Mouse (Mus musculus) cerebellum, adult 2 months (tissue): ENCODE measurements around the gene Pelo. TPM values are rescaled to one million over a fixed set of nuclear protein-coding genes. Genes with fewer than 3 reads are reported as not detected.

Experiments
- DNase-seq, 2 experiments: peaks; one replicate each; pipeline ENCODE4 v3.0.0; 2021
- H3K27ac ChIP-seq: fragments of 200-500 bp; 2 replicates; pipeline ENCODE4 v1.5.1; 2012; ENCODE audit warnings: low read length, control low read depth, inconsistent platforms; ENCODE audit not compliant: insufficient read depth
- H3K27me3 ChIP-seq: fragments of 200-500 bp; 2 replicates; pipeline ENCODE4 v1.6.1; 2012; ENCODE audit warnings: inconsistent platforms, mild to moderate bottlenecking, low read length, moderate library complexity; ENCODE audit not compliant: control insufficient read depth, insufficient read depth
- H3K4me1 ChIP-seq: fragments of 200-500 bp; 2 replicates; pipeline ENCODE4 v1.6.1; 2011; ENCODE audit warnings: low read length; ENCODE audit not compliant: control insufficient read depth, insufficient read depth
- H3K4me3 ChIP-seq: fragments of 200-500 bp; replicated peaks from 2 replicates; pipeline ENCODE3; 2011; ENCODE audit warnings: mild to moderate bottlenecking, low read depth, low read length, control low read depth; ENCODE audit not compliant: insufficient read depth
- CTCF ChIP-seq: fragments of 200-500 bp; IDR thresholded peaks from 2 replicates; pipeline ENCODE4 v1.5.1; 2011; ENCODE audit warnings: low read depth, mild to moderate bottlenecking, control low read depth, low read length, moderate library complexity, borderline replicate concordance; ENCODE audit not compliant: insufficient read depth
- POLR2A ChIP-seq: fragments of 200-500 bp; IDR thresholded peaks from 2 replicates; pipeline ENCODE4 v1.6.1; 2011; ENCODE audit warnings: low read length, control low read depth, borderline replicate concordance; ENCODE audit not compliant: insufficient read depth
- WGBS: fragments of 180-500 bp; shearing (Covaris S2); methylation state at CpG from one replicate; pipeline ENCODE4 v1.1.7; 2018; 5-methylcytosine and 5-hydroxymethylcytosine counted together
- polyA plus RNA-seq: library from polyadenylated mRNA; depleted of rRNA; stranded (reverse); fragments of >200 nt; gene quantifications from 2 replicates; pipeline ENCODE4 v1.2.3, GENCODE M21; 2012; rRNA removed

The Pelo gene
- polyA plus RNA-seq, 1 experiment, result 25.2 TPM

- Histone ChIP-seq H3K4me1 (no peaks in the 10 kb centered on the region), H3K27ac (no peak overlapping the region), H3K27me3 (no peaks in the 10 kb centered on the region), H3K4me3 (no peak overlapping the region)
- no peak for DNase-seq
- TF ChIP-seq CTCF (no peak), POLR2A (no peak)
- 55% methylated on average over 7 of the region's 7 CpGs for WGBS
These were observed 37.4 kb downstream of the Pelo start for GRCm38 (mm10) chr13:115052568-115052967.

- no peak for DNase-seq
- no peak overlapping the region for H3K4me3 ChIP-seq
- TF ChIP-seq CTCF (no peak), POLR2A (no peak)
- H3K27ac ChIP-seq, result no peak overlapping the region
- no peaks in the 10 kb centered on the region for H3K27me3 ChIP-seq
- WGBS, result 29% methylated on average over 13 of the region's 13 CpGs
- H3K4me1 ChIP-seq, result no peaks in the 10 kb centered on the region
These were observed 39.1 kb downstream of the Pelo start for GRCm38 (mm10) chr13:115050660-115051559.

- H3K27ac ChIP-seq, result no peak overlapping the region
- TF ChIP-seq POLR2A (no peak), CTCF (no peak)
- DNase-seq, result no peak
- H3K27me3 ChIP-seq, result no peaks in the 10 kb centered on the region
- H3K4me1 ChIP-seq, result no peaks in the 10 kb centered on the region
- no peak overlapping the region for H3K4me3 ChIP-seq
- 78% methylated on average over 2 of the region's 2 CpGs for WGBS
These were observed 47.3 kb downstream of the Pelo start for GRCm38 (mm10) chr13:115042652-115043051.

Other genes with a start within 250 kb of the Pelo start
- 0.10 and 0.13 TPM in 2 replicates for gene Itga2, start 158.1 kb downstream of the Pelo start, polyA plus RNA-seq
- 0.54 and 0.80 TPM in 2 replicates for gene Gm49395, start 11.7 kb upstream of the Pelo start, polyA plus RNA-seq
- gene Itga1, start 11.8 kb upstream of the Pelo start, polyA plus RNA-seq, result 2.6 TPM in 2 replicates